Mouse (Mus musculus): ENCODE data around the gene Helq.

Helq gene

DNA sequence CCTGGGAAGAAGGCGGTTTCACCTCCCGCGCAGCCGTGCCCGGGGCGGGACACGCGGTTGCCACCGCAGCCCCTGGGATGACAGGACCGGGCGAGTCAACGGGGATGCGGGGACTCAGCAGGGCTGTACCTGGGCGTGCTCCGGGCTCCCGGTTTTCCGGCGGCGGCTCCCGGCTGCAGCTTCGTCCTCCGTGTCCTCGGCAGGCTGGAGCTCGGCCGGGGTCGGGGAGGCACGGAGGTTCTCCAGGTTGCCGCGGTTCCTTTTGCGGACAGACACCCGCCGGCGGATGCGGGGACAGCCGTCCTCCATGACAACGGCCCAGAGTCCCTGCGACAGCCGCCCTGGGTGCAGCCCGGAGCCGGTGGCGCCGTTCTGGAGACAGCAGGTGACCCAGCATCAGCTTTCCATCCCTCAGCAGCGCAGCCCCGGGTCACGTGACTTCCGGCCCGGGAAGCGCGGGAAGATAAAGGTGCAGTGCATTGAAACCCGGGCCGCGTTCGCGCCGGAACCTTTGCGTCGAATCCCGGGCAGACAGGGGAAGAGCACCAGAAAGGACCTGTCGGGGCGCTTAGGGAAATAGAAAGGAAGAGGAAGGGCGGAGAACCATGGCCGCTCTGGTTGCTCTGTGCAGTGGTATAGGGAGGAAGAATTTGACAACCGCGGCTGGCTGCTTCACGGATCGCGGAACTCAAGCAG lies at the start of gene Helq, which contains the start of gene Mrps18c:
Helq (minus strand) TSS at position 434 of the 696 bp plus-strand sequence.
Mrps18c (plus strand) TSS at position 463 of the 696 bp plus-strand sequence.
- DNase-seq (ENCODE audit: low read depth, low spot score): peak; percentile 89

DNA sequence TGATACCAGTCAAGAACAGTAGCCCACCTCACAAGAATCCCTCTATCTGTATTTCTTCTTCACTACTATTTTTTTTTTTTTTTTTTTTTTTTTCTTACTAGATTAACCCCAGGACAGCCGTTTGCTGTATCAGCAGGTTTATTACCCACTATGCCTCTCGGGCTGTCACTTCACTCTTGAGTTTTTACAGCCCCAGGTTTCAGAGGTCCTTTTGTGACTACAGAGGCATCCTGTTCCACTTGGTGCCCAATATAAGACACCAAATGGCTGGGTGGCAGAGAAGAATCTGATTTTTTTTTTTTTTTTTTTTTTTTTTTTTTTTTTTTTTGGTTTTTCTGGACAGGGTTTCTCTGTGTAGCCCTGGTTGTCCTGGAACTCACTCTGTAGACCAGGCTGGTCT lies 48.7 kb upstream of the Helq start:
- no peak for DNase-seq (ENCODE audit: low read depth, low spot score)

- no peak for DNase-seq (ENCODE audit: low read depth, low spot score)
These were observed 48.2 kb upstream of the Helq start for GRCm38 (mm10) chr5:100846599-100846920.

- DNase-seq (ENCODE audit: low read depth, low spot score): peak; percentile 14
These were observed 47.6 kb upstream of the Helq start for GRCm38 (mm10) chr5:100845848-100846598.

- DNase-seq (ENCODE audit: low read depth, low spot score): no peak
These were observed 47.1 kb upstream of the Helq start, which contains the start of gene Gpat3 for GRCm38 (mm10) chr5:100845485-100845847. Gpat3 (plus strand) TSS chr5:100845713.

- no peak for DNase-seq (ENCODE audit: low read depth, low spot score)
These were observed 46.1 kb upstream of the Helq start for GRCm38 (mm10) chr5:100844485-100844884.

DNA sequence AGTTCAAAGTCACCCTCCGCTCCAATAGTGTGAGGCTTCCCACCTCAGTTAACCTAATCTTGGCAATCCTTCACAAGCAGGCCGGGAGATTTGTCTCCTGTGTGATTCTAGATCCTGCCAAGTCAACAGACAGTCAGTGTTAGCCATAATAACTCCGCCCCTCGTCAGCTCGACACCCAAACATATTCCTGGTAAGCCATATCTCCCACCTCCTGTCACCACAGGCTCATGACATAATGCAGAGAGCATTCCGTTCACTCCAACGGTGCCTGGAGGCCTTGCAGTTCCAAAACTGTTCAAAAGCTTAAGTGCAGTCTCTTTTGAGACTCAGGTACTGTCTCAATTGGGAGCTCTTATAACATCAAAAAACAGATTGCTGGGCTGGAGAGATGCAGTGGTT lies 39.5 kb upstream of the Helq start:
- DNase-seq (ENCODE audit: low read depth, low spot score): no peak

GRCm38 (mm10) chr5:100835862-100836538 lies 37.6 kb upstream of the Helq start:
- DNase-seq (ENCODE audit: low read depth, low spot score): no peak

GRCm38 (mm10) chr5:100833841-100834240 lies 35.4 kb upstream of the Helq start:
- DNase-seq (ENCODE audit: low read depth, low spot score): no peak

- DNase-seq (ENCODE audit: low read depth, low spot score): no peak
These were observed 34.3 kb upstream of the Helq start for GRCm38 (mm10) chr5:100832680-100833079.

GRCm38 (mm10) chr5:100828701-100829100 lies 30.3 kb upstream of the Helq start:
- DNase-seq (ENCODE audit: low read depth, low spot score): no peak

- DNase-seq (ENCODE audit: low read depth, low spot score): no peak
These were observed 28.1 kb upstream of the Helq start for GRCm38 (mm10) chr5:100826531-100826930.

- DNase-seq (ENCODE audit: low read depth, low spot score): no peak
These were observed 27.6 kb upstream of the Helq start for GRCm38 (mm10) chr5:100825975-100826374.

DNA sequence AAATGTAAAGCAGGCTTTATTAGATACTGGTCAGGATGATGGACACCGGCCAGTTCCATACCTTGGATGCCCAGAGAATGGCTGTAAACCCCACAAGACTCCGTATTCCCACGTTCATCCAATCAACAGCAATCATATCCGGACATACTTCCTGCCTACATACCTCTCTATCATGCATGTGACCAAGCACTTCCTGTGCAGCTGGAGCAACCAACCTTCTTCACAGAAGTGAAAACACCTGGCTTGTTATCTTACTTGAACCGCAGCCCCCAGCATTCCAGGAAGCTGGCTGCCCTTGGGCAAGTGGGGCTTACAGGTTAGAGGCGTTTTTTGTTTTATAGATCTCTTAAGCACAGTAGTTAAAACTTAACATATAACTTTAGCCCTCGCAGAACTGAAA lies 24.4 kb upstream of the Helq start:
- no peak for DNase-seq (ENCODE audit: low read depth, low spot score)

- no peak for DNase-seq (ENCODE audit: low read depth, low spot score)
These were observed 23.0 kb upstream of the Helq start for GRCm38 (mm10) chr5:100821375-100821774.

DNA sequence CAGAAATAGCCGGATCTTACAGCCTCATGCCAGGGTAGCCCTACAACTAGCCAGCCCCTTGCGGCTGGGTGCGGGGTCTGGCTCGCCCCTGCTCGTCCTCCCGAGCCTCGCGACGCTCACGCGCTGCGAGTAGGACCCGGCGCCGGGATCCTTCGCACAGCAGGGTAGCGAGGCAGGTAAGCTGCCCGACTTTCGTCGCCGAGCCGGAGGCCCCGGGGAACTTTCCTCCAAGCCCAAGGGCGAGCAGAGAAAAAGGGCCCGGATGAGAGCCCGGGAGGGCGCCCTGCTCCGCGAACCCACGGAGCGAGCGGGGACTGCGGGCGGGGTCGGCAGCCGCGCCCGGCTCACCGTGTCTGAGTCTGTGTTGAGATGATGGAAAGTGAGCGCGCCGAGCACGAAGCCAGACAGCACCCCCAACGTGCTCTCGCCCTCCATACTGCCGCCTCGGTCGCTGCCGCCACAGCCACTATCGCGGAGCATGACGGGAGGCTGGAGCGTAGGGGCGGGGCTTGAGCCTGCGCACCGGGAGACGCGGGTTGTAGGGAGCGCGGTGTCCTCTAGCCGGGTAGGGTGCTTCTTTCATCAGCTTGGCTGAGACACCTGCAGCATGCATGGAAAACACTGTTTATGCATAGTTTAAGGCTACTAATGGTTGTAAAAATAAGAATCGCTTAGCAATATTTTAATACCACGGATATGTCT lies 22.2 kb upstream of the Helq start, which contains the start of gene Abraxas1:
Abraxas1 (minus strand) TSS at position 483 of the 702 bp plus-strand sequence.
- peak; percentile 74 for DNase-seq (ENCODE audit: low read depth, low spot score)

DNA sequence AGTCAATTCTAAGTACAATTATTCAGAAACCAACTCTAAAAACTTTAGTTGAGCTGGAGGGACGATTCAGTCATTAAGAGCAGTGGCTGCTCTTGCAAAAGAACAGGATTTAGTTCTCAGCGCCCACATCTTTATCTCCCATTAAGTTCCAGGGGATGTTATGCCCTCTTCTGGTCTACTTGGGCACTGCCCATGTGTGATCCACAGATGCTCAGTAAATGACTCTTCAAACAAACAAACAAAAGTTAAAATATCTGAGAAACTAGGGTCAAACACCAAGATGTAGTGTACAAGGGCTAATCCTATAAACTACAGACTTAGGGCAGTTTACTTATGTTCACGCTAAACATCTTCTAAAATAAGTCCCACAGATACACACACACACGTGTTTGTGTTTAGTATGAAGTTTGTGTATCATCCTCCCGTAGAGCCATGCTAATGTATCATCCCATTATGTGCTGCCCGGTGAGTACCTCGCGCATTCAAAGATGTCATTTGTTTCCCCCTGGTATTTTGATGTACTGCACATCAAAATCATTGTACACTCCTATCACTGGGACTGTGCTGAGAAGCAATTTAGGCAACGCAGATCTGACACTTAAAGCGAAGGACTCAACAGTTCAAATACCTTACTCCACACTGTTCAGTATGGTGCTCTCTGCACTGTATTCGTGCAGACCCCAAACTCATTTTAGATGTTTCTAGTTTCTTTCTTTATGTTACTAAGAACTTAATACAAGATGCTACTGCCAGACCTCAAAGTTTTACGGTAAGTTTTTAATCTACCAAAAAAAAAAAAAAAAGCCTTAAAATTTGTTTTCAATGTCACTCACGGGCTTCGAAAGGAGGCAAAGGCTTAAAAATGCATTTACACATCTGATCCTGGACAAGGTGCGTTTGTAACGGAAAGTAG lies 21.4 kb upstream of the Helq start:
- DNase-seq (ENCODE audit: low read depth, low spot score): no peak

- DNase-seq (ENCODE audit: low read depth, low spot score): no peak
These were observed 19.9 kb upstream of the Helq start for GRCm38 (mm10) chr5:100818341-100818740.

DNA sequence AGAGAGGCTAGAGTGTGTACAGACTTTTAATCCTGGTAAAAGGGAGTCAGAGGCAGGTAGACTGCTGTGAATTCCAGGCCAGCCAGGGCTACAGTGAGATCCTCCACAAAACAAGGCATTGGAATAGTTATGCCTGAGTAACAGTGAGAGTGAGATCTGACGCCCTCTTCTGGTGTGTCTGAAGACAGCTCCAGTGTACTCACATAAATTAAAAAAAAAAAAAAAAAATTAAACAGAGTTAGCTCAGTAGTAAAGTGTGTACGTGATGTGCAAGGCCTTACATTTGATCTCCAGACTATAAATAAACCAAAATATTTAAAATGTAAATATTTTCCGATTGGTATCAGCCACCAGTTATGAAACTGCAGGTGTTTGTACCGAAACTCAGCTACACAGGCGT lies 4.3 kb downstream of the Helq start:
- no peak for DNase-seq (ENCODE audit: low read depth, low spot score)

DNA sequence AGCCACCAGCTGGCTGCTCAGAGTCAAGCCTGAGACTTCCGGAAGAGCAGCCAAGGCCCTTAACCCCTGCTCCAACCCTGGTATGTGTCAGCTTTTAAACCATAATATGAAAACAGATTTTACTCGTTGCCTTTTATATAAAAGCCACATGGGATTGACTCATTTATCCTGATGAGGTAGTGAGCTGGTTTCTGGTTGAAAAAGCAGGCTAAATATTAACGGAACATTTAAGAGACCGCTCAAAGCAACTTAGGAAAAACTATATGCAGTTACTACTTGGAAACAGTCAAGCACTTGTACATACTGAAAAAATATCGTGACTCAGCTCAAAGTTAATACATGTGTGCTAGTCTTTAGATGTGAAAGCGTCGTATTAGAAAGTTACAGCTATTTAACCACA lies 6.1 kb downstream of the Helq start:
- DNase-seq (ENCODE audit: low read depth, low spot score): no peak

DNA sequence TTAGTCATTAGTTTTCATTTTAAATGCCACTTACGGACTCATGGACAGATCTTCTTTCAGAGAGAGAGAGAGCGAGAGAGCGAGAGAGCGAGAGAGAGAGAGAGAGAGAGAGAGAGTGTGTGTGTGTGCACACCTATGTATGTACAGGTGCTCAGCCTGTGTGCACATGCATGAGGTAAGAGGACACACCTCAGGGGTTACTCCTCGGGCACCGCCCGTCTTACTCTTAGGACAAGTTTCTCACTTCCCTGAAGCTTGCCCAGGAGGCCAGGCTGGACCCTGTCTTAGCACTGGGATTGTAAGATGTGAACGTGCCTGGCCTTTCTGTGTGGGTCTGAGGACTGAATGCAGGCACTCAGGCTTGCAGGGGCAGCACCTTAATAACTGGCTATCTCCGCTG lies 10.9 kb downstream of the Helq start:
- DNase-seq (ENCODE audit: low read depth, low spot score): no peak
